Mouse (Mus musculus): Measurements from ENCODE around the gene Olfr466. TPM values are rescaled to one million over a fixed set of nuclear protein-coding genes. Genes with fewer than 3 reads are reported as not detected.
A peak's percentile ranks its signal among the peaks of the same experiment; 100 is the strongest.

The Olfr466 gene
- polyA plus RNA-seq (2015; fragmentation: Nextera tagmentation; extraction: Ambion mirVana), result not detected in 2 replicates

DNA sequence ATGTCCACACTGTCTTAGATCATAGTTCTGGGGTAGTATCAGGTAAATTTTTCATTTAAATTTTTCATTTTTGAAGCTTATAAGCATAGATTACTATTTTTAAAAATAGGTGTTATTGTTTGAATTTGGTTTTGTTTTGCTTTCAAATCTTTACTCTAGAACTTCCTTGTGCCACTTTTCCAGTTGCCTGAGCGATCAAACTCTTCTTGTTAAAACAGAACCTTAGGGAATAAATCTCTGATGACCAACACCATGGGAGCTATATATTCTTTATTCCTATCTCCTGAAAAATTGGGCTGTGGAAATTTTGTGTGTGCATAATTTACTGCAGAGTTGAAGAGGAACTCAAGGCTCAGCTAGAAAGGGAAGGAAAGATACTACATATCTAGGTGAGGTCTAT lies at the start of gene Olfr466:
TSS of gene Olfr466 (plus strand) at position 301 of the 400 bp plus-strand sequence.
- Histone ChIP-seq H3K9ac (no peak within 1 kb of the TSS), H3K27ac (no peak within 1 kb of the TSS), H3K9me3 (no peaks in the 10 kb centered on the region), H3K27me3 (replicated peaks) (no peaks in the 10 kb centered on the region), H3K36me3 (no peaks in the 10 kb centered on the region), H3K4me1 (no peaks in the 10 kb centered on the region), H3K4me3 (replicated peaks) (no peak within 1 kb of the TSS), H3K4me2 (no peak within 1 kb of the TSS)
- 82% methylated on average over 1 of the region's 1 CpGs for WGBS
- no peak for ATAC-seq (ENCODE audit: insufficient read depth, low FRiP score, low read depth)

- no peak overlapping the region for H3K9ac ChIP-seq
- peaks cover 4% of the 10 kb centered on the region; the same call in 1 of the 2 replicates for H3K9me3 ChIP-seq
- no peak for ATAC-seq (ENCODE audit: insufficient read depth, low FRiP score, low read depth)
- H3K27ac ChIP-seq, result no peak overlapping the region
- H3K4me3 ChIP-seq (replicated peaks), result no peak overlapping the region
- no peaks in the 10 kb centered on the region for H3K4me1 ChIP-seq
- 95% methylated on average over 9 of the region's 9 CpGs for WGBS
- H3K36me3 ChIP-seq, result no peaks in the 10 kb centered on the region; the same call in 1 of the 2 replicates
- no peaks in the 10 kb centered on the region for H3K27me3 ChIP-seq (replicated peaks)
- H3K4me2 ChIP-seq, result no peak overlapping the region
Measured at GRCm38 (mm10) chr13:65100678-65101077, 49.4 kb upstream of the Olfr466 start.

DNA sequence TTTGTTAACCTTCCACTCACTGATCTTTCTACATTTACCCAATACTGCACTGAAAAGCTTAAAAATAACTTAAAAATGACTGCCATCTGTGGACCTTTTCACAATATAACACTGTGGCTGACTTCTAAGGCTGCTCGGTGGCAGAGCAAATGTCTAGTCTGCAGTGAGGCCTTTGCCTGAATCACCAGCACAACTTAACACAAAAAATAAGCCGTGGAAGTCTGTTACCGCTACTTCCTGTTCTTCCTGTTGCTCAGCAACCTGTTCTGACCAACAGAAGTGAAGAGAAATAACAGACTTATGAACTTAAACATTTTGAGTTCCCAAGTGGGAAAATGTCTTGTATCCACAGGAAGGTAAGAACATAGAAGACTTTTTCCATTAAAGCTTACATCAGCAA lies 48.8 kb upstream of the Olfr466 start:
- ATAC-seq (ENCODE audit: insufficient read depth, low FRiP score, low read depth), result no peak
- Histone ChIP-seq H3K27ac (no peak overlapping the region), H3K36me3 (peaks cover 3% of the 10 kb centered on the region), H3K4me3 (replicated peaks) (no peak overlapping the region), H3K4me1 (no peaks in the 10 kb centered on the region), H3K9me3 (peaks cover 4% of the 10 kb centered on the region; the same call in 1 of the 2 replicates), H3K27me3 (replicated peaks) (no peaks in the 10 kb centered on the region), H3K9ac (no peak overlapping the region), H3K4me2 (no peak overlapping the region)
- 90% methylated on average over 3 of the region's 3 CpGs for WGBS

DNA sequence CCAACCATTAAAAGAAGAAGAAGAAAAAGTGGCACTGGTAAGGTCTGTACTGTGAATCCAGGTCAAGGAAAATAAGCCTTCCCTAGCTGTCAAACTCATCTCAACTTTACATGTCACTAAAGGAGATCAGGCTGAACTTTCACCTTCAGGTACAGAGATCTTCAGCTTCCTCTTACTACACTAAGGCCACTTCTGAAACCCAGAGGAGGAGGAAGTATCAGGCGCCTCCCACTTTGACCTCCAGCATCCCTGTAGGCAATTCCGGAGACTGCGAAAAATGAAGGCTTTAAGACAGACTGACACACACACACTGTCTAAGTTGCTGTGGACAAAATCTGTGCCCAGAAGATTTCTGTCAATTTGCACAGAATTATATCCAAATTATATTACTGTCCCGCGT lies 38.1 kb upstream of the Olfr466 start:
- no peaks in the 10 kb centered on the region for H3K27me3 ChIP-seq (replicated peaks)
- 0 out of 2 replicates have a peak, but pooled peaks have one; percentile 14 for ATAC-seq (ENCODE audit: insufficient read depth, low FRiP score, low read depth)
- H3K27ac ChIP-seq, result peak overlapping the region; percentile 95
- 2% methylated on average over 5 of the region's 5 CpGs for WGBS
- peak overlapping the region; percentile 70 for H3K4me3 ChIP-seq (replicated peaks)
- no peaks in the 10 kb centered on the region for H3K4me1 ChIP-seq
- peak overlapping the region; percentile 83 for H3K9ac ChIP-seq
- peak overlapping the region; percentile 62 for H3K4me2 ChIP-seq
- H3K36me3 ChIP-seq, result no peaks in the 10 kb centered on the region
- no peaks in the 10 kb centered on the region for H3K9me3 ChIP-seq

- no peaks in the 10 kb centered on the region for H3K27me3 ChIP-seq (replicated peaks)
- peak within 1 kb of the TSS; percentile 95 for H3K27ac ChIP-seq
- peak; percentile 99 for ATAC-seq (ENCODE audit: insufficient read depth, low FRiP score, low read depth)
- H3K4me1 ChIP-seq, result no peaks in the 10 kb centered on the region
- peak within 1 kb of the TSS; percentile 62 for H3K4me2 ChIP-seq
- peak within 1 kb of the TSS; percentile 83 for H3K9ac ChIP-seq
- WGBS, result under 1% methylated on average over 60 of the region's 60 CpGs
- H3K4me3 ChIP-seq (replicated peaks), result peak within 1 kb of the TSS; percentile 70
- no peaks in the 10 kb centered on the region for H3K36me3 ChIP-seq
- no peaks in the 10 kb centered on the region for H3K9me3 ChIP-seq
Measured at GRCm38 (mm10) chr13:65112459-65113110, 37.5 kb upstream of the Olfr466 start, which contains the start of gene Mfsd14b. Gene Mfsd14b, minus strand, starts transcription at chr13:65112975.

- Histone ChIP-seq H3K27me3 (replicated peaks) (no peaks in the 10 kb centered on the region), H3K4me2 (peak overlapping the region; percentile 62), H3K9me3 (no peaks in the 10 kb centered on the region), H3K36me3 (no peaks in the 10 kb centered on the region), H3K4me3 (replicated peaks) (peak overlapping the region; percentile 70), H3K9ac (peak overlapping the region; percentile 16; the same call in 1 of the 2 replicates), H3K4me1 (no peaks in the 10 kb centered on the region), H3K27ac (peak overlapping the region; percentile 95; the same call in 1 of the 2 replicates)
- WGBS, result 55% methylated on average over 3 of the region's 3 CpGs
- ATAC-seq (ENCODE audit: insufficient read depth, low FRiP score, low read depth), result no peak
Measured at GRCm38 (mm10) chr13:65113239-65113638, 36.8 kb upstream of the Olfr466 start.

DNA sequence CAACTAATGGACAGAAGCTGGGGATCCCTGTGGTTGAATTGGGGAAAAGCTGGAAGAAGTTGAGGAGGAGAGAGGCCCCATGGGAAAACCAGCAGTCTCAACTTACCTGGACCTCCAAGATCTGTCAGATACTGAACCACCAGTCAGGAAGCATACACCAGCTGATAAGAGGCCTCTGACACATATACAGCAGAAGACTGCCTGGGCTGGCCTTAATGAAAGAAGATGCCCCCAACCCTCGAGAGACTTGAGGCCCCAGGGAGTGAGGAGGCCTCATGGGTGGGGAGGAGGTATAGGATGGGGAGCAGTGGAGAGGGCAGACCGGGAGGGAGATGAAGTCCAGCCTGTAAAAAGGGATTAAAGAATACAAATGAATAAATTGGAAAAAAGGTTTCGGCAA lies 29.1 kb upstream of the Olfr466 start:
- Histone ChIP-seq H3K9ac (no peak overlapping the region), H3K27me3 (replicated peaks) (no peaks in the 10 kb centered on the region), H3K9me3 (no peaks in the 10 kb centered on the region), H3K36me3 (no peaks in the 10 kb centered on the region), H3K4me1 (no peaks in the 10 kb centered on the region), H3K4me3 (replicated peaks) (no peak overlapping the region), H3K27ac (no peak overlapping the region), H3K4me2 (no peak overlapping the region)
- ATAC-seq (ENCODE audit: insufficient read depth, low FRiP score, low read depth), result no peak
- 71% methylated on average over 3 of the region's 3 CpGs for WGBS

- Histone ChIP-seq H3K36me3 (no peaks in the 10 kb centered on the region), H3K4me1 (no peaks in the 10 kb centered on the region), H3K4me2 (no peak overlapping the region), H3K27me3 (replicated peaks) (no peaks in the 10 kb centered on the region), H3K9ac (no peak overlapping the region), H3K27ac (no peak overlapping the region), H3K4me3 (replicated peaks) (no peak overlapping the region), H3K9me3 (no peaks in the 10 kb centered on the region)
- ATAC-seq (ENCODE audit: insufficient read depth, low FRiP score, low read depth), result no peak
- WGBS, result 77% methylated on average over 1 of the region's 1 CpGs
Measured at GRCm38 (mm10) chr13:65122111-65122510, 27.9 kb upstream of the Olfr466 start.

DNA sequence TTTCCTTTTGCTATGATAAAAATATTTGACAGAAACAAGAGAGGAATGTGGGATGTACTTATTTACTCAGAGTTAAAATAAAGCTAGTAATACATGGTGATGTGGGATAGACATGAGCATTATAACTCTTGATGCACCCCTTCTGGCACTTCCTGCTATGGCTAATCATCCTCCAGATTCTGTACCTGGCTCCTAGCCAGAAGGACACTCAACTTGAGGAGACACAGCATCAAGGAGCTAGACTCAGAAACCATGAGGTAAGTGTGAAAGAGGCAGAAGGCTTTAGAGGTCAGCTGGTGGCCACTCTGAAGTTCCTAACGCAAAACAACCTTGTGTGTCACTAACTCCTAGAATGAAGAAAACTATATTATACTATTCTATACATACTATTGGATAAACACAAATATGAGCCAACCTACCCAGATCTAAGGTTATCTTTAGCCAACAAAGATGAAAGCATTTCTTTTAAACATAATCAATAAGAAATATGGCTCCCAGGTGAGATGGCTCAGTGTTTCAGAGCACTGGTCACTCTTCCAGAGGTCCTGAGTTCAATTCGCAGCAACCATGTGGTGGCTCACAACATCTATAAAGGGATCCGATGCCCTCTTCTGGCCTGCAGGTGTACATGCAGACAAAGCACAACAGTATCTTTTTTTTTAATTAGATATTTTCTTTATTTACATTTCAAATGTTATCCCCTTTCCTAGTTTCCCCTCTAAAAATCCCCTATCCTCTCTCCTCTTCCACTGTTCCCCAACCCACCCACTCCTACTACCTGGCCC lies 22.8 kb upstream of the Olfr466 start:
- no peaks in the 10 kb centered on the region for H3K36me3 ChIP-seq
- ATAC-seq (ENCODE audit: insufficient read depth, low FRiP score, low read depth), result no peak

DNA sequence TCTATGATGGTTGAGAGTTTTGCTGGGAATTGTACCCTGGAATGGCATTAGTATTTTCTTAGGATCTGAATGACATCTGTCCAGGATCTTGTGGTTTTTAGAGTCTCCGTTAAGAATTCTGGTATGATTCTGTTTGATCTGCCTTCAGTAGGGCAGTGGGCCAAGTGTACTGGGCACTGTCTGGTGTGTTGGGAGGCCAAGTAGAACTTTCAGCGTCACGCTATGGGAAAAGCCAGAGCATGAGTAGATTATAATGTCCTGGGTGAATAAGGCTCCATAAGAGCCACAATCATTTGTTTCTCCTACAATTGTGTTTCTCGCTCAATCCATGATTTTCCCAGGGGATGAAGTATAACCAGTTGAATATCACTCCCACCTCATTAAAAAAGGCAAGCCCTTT lies 12.3 kb upstream of the Olfr466 start, which contains the start of gene Olfr465-ps1:
TSS of gene Olfr465-ps1 (plus strand) at position 301 of the 400 bp plus-strand sequence.
- no peak within 1 kb of the TSS for H3K4me3 ChIP-seq (replicated peaks)
- H3K9ac ChIP-seq, result no peak within 1 kb of the TSS
- ATAC-seq (ENCODE audit: insufficient read depth, low FRiP score, low read depth), result no peak
- whole genome bisulfite sequencing, result 84% methylated on average over 4 of the region's 4 CpGs
- no peak within 1 kb of the TSS for H3K4me2 ChIP-seq
- no peaks in the 10 kb centered on the region for H3K27me3 ChIP-seq (replicated peaks)
- no peaks in the 10 kb centered on the region for H3K9me3 ChIP-seq
- no peaks in the 10 kb centered on the region for H3K36me3 ChIP-seq
- no peaks in the 10 kb centered on the region for H3K4me1 ChIP-seq
- H3K27ac ChIP-seq, result no peak within 1 kb of the TSS

More for the DNA sequence above, 22.8 kb upstream of the Olfr466 start:
- Histone ChIP-seq H3K9me3 (no peaks in the 10 kb centered on the region), H3K9ac (no peak overlapping the region), H3K4me3 (replicated peaks) (no peak overlapping the region), H3K27ac (no peak overlapping the region), H3K27me3 (replicated peaks) (no peaks in the 10 kb centered on the region), H3K4me1 (no peaks in the 10 kb centered on the region), H3K4me2 (no peak overlapping the region)
- WGBS, result 60% methylated on average over 3 of the region's 3 CpGs

GRCm38 (mm10) chr13:65174102-65174501 lies 24.1 kb downstream of the Olfr466 start:
- ATAC-seq (ENCODE audit: insufficient read depth, low FRiP score, low read depth), result no peak
- H3K27ac ChIP-seq, result no peak overlapping the region
- WGBS, result 75% methylated on average over 3 of the region's 3 CpGs
- no peaks in the 10 kb centered on the region for H3K4me1 ChIP-seq
- no peak overlapping the region for H3K4me2 ChIP-seq
- no peaks in the 10 kb centered on the region for H3K27me3 ChIP-seq (replicated peaks)
- no peaks in the 10 kb centered on the region for H3K36me3 ChIP-seq
- H3K9me3 ChIP-seq, result no peaks in the 10 kb centered on the region
- H3K9ac ChIP-seq, result no peak overlapping the region
- no peak overlapping the region for H3K4me3 ChIP-seq (replicated peaks)
